Mouse (Mus musculus): ENCODE data around the gene Nek1.

Nek1 gene

DNA sequence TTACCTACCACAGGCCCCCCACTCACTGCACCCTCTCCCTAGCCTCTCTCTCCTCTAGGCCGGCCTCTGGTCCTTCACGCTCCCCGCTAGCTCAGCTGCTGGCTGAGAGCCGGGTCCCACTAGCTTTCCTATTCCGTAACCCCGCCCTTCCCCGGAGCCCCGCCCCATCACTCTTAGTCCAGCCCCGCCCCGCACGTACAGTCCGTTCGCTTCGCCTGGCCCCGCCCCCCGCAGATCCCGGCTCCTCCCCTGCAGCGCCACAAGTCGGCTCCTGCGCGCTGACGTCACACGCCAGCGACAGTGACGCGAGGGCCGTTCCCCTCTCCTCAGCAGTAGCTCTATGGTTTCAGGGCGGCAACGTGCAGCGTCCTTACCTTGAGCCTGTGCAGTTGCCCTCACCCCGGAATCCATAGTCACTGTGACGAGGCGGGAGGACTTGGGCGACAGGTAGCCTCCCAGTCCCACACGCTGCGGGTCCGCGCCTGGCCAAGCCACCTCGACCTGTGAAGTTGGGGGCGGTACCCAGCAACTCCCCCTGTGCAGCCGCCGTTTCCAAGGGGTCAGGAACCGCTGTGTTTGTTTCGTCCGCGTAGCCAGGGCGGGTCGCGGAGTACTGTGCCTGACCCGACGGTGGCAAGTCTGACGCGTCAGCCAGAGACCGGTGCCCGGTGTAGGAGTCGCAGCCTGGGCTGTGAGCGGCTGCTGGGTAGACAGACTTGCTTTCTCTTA lies at the start of gene Nek1:
Gene Nek1 (plus strand): TSS at position 286 of the 729 bp plus-strand sequence.
- peak; percentile 99 for DNase-seq (ENCODE audit: low read depth)

DNA sequence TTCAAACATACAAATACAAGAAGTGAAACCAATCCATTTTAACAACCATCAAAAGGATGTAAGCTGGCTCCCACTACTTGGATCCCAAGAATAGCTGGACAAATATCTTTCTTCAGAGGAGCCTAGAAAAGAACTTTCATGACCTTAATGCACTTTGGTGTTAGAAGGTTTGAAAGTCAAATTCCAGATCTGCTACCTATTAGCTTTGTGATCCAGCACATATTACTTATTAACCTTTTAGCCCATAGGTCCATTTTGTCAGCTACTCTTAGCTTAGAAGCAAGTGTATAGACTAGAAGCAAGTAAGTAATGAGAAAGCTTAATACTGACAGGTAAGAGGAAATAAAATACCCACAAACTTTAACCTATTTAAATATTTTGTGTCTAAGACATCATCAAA lies 45.5 kb upstream of the Nek1 start:
- DNase-seq (ENCODE audit: low read depth), result no peak

DNA sequence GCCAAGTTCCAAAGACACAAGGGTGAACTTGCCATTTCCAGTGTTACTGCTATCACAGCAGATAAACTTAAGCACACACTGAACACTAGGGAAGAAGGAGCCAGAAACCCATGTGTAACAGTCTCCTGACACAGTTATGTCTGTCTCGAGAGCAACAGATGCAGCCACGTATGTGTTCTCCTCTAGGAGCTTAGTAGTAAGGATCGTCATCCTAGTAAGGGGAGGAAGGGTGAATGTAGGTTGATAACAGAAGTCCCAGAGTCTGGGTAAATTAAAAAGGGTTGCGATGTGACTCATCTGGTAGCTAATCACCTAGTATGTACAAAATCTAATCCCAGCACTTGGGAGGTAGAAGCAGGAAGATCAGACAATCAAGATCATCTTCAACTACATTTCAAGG lies 43.1 kb upstream of the Nek1 start:
- DNase-seq (ENCODE audit: low read depth), result no peak

DNA sequence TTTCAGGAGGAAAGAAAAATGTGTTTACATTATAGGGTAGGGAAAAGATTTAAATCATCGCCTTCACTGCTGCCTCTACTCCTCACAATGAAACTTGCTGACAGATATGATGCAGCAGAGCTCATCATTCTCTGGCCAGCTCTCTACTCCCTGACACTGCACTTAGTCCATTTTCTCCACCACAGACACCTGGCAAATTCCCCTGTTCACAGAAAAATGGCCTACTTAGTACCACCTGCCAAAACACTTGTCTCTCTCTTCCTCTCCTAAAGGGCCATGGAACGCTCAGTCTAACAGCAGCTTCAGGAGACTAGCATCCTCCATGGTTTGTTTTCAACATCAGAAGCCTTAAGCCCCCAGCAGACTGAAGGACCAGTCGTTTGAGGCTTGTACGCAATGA lies 41.7 kb upstream of the Nek1 start:
- DNase-seq (ENCODE audit: low read depth), result no peak

DNA sequence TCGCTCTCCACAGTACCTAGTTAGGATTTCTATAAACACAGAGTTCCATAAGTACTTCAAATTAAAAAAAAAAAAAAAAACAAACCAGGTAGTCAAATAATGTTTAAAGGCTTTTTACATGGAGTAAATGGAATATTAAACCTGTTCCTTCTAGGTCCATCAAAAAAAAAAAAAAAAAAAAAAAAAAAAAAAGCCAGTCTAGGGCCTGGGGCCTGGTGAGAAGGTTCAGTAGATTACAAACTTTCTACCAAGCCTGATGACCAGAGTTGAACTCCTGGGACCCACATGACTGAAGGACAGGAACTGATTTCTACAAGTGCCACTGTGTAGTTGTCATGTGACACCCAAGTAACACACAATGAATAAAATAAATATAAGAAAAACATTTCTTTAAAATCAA lies 41.2 kb upstream of the Nek1 start:
- no peak for DNase-seq (ENCODE audit: low read depth)

DNA sequence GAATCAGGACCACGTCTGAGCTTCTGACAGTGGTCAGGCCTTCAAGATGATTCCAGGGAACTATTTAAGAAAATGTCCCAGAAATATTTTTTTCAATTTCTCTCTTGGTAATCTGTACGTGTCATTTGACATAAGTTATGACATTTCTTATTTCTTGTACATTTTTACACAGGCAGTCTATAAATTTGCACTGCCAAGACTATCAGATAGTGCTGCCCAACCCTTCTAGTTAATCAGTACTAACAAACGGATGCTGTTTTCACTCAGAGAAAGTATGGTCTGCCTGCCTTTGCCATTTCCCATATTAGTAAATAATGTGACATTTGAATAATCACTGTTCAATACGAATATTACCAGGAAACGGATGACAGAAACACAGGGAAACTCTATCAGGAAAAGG lies 40.2 kb upstream of the Nek1 start:
- DNase-seq (ENCODE audit: low read depth), result no peak

DNA sequence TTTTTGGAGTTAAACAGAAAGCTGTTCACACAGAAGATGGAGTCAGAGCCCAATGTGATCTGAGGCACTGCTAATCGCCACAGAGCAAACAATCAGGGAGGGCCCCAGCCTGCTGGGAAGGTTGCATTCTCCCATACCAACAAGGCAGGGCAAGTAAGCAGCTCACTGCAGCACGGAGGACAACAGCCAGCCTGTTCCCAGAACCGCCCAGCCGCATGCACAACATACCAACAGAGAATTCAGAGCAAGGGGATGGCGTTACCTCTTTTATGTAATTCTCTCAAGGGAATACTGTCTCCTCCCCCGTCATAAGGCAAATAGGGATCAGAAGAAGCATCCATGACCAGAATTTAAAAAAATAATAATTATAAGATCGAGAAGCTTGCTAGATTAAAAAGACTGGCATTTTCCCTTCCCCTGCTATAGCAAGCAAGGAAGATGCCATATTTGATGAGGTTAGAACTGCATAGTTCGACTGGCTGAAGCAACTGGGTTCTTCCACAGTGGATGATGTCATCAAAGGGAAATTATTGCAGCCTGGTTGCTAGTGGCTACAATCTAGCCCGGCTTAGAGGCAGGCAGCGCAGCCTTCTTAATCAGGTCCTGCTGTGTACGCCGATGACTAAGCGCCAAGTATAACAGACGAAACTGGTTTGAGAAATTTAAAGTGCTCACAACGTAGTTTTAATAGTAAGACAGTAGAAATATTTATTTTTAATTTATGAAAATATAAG lies 38.5 kb upstream of the Nek1 start:
- peak; percentile 16 for DNase-seq (ENCODE audit: low read depth)

DNA sequence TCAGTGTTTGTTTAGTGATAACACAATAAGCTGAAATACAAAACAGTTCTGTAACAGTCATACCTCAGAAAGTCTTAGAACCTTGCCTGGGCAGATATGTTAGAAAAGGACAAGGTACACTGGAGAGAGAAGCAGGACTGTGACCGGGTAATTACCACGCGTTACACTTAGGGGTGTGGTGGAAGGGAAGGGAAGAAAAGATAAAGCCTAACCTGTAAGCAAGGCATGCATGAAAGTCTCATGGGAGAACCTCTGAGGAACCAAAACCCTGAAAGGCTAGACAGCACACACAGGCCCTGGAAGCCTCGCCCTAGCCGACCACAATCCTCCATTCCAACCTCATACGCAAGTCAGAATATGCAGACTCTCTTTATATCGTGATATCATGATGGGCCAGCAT lies 36.1 kb upstream of the Nek1 start:
- no peak for DNase-seq (ENCODE audit: low read depth)

DNA sequence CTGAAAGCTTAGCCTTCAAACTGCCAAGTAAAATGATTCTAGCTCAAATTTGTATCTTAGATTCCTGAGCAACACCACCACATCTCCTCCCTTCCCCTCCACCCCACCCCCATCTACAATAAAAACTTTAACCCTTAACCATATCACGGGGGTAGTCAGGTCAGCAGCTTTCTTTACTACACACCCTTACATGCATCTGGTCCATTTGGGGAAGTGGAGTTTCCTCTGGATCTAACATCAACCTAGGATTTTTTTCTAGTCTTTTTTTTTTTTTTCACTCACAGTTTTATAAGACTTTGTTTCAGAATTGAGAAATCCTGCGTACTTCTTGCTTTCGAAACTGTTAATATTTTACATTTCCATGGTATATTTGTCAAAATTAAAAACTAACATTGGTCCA lies 30.2 kb upstream of the Nek1 start:
- DNase-seq (ENCODE audit: low read depth), result no peak

DNA sequence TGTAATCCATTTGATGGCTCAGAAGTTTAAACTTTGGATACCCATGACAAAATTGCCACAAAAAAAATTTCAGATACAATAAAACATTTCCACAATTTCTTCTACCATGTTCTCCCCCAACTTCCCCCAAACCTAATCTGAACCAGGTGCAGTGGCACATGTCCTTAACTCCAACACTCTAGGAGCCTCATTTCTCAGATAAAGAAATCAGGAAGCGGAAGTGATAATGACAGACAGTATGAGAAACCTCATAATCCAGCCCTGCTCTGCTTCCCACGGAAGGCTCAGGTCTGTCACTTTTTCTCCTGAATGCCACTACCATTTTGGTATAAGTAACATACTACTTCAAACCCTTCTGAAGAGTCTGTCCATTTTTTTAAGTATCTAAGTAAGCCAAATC lies 29.1 kb upstream of the Nek1 start:
- no peak for DNase-seq (ENCODE audit: low read depth)

DNA sequence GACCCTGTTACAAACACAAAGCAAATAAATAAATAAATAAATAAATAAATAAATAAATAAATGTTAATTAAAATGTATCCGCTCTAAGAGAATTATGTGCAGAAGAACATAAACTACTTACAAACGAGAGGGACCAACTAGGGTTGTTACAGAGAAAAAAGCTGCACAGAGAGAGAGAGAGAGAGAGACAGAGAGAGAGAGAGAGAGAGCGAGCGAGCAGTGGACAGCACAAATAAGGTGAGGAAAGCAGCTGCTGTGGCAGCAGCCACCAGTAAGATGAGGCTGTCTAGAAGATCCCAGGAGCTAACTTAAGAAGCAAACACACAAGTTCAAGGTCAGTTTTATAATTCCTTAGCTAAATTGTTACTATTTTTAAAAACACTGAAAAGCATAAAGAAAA lies 28.5 kb upstream of the Nek1 start:
- no peak for DNase-seq (ENCODE audit: low read depth)

DNA sequence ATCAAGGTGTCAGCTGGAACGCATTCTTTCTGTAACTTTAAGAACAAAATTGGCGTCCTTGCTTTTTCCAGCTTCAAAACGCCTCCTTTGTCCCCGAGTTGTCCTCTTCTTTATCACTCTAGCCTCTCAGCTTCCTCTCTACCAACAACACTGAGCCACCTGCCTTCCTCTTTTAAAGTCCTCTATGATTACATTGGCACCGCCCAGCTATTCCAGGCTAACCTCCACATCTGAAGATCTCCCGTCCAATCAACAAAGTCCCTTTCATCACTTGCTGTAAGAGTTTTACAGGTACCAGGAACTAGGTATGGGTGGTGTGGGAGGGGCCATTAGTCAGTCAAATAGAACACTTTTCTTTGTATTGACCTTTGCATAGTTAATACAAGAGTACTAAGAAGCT lies 27.7 kb upstream of the Nek1 start:
- DNase-seq (ENCODE audit: low read depth), result no peak

DNA sequence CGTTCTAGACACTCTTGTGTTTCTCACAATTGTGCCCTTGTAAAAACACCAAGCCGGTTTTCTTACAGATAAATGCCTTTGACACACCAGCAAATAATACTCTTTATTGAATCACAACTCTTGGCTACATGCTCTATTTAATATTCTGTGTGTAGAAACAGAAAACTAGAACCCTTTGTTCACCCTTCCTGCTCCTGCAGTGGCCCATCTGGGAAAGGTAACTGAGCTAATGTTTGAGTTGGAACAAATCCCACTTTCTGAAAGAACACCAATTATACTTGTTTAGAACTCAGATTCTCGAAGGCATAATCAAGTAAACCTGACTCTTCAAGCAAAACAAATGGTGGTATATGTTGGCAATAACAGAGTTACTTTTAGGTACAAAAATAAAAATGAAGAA lies 27.3 kb upstream of the Nek1 start:
- DNase-seq (ENCODE audit: low read depth), result no peak

DNA sequence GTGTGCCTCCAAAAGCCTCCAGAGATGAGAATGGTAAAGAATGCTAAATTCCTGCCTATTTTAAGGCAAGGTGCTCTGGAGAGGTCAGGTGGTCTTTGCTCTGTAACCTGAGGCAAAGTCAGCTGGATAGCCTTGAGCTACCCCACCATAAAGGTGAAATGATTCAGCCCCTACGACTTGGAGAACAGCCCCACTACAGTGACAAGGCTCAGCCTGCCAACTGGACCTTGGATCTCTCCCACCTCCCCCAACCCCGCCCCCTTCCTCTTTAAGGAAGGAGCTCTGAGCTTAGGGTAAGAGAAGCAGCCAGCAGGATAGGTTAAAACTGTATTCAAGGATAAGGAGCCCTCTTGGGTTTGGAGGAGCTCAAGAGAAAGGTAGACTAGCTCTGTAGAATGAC lies 23.9 kb upstream of the Nek1 start:
- DNase-seq (ENCODE audit: low read depth), result no peak

DNA sequence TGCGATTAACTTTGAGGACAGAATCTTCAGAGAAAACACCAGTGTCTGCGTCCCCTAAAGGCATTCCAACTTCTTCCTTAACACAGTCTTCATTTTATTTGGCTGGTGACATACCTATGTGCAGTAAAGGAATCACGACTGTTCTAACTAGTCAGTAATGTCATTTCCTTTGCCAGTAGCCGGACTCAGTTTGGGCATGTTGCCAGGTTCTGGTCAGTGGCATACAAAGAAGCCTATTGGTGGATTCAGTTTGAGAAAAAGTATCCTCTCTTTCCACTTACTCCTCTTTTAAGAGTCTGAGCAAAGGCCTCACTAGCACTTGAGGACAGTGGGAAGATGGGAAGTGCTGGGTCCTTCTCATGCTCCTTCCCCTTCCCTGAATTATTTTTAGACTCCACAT lies 21.2 kb upstream of the Nek1 start:
- no peak for DNase-seq (ENCODE audit: low read depth)

DNA sequence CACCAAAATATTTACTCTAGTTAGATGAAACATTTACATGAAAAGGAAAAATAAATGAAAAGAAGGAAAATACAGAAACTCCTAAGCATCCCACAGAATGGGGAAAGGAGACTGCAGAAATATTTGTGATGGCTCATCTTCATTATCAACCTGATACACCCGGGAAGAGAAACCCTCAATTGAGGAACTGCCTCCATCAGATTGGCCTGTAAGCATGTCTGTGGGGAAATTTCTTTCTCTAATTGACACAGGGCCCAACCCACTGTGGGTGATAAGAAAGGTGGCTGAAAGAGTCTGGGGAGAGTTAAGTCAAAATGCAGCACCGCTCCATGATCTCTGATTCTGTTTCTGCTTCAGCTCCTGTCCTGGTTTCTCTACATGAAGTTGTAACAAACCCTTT lies 19.5 kb upstream of the Nek1 start:
- no peak for DNase-seq (ENCODE audit: low read depth)

DNA sequence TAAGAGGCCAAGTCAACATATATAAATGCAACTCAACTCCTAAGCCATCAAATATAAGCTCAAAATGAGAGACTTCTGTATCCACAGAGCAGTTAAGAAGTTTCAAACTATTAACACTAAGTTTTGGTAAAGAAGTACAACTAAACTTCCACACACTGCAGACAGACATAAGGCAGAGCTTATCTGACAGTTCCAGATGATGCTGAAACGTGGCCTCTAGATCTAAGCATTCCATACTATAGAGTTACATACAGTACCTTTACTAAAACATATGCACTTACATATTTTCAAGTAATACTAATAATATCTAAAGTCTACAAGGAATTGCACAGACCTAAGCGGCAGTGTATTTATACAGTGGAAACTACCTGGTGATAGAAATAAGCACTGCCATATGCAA lies 18.2 kb upstream of the Nek1 start:
- no peak for DNase-seq (ENCODE audit: low read depth)

DNA sequence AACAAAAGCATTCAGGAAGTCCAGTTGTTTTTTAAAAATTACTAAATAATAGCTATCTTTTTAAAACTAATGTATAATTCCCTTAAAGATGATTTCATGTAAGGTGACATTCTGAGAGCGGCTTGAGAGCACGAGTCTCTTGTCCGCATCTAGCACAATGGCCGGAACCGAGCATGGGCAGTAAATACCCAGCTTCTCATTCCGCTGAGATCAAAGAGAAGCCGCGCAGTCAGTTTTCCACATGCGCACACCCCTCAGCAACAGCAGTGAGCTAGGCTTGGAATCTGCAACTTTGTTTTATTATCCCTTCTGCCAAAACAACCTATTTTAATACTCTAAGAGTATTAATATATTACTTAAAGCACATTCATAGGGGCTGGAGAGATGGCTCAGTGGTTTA lies 16.2 kb upstream of the Nek1 start:
- no peak for DNase-seq (ENCODE audit: low read depth)

DNA sequence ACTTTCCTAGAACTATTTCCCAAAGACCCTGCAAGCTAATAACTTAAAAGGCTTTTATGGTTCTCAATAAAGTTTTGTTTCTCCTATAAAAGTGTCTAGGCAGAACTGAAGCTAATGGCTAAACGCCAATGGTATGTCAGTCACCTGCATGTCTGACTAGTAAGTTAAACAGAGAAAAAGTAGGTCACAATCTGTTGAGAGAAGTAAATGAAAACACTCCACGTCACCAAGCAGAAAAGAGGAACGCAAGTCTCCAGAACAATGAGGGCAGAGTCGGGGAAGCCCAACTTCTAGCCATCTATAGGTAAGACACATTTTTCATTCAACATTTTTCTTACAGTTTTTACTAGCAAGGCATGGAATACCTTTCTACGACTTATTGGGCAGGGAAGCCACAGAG lies 14.5 kb upstream of the Nek1 start:
- DNase-seq (ENCODE audit: low read depth), result no peak

DNA sequence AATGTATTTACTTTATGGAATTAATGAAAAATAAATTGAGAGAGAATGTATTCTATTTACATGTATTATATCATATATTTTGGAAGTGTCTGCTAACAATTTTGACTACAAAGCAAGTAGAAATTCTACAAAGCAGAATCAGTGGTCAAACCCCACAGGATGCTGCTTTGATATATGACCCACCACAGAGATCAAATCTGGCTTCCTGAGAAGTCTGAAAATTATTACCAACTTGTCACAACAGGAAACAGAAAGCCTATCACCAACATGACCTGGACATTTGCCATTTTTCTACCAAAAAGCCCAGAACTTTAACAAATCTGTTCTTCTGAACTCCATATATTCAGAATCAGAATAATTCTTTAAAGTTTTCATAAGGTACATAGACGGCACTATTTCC lies 11.6 kb upstream of the Nek1 start:
- peak; percentile 43 for DNase-seq (ENCODE audit: low read depth)

DNA sequence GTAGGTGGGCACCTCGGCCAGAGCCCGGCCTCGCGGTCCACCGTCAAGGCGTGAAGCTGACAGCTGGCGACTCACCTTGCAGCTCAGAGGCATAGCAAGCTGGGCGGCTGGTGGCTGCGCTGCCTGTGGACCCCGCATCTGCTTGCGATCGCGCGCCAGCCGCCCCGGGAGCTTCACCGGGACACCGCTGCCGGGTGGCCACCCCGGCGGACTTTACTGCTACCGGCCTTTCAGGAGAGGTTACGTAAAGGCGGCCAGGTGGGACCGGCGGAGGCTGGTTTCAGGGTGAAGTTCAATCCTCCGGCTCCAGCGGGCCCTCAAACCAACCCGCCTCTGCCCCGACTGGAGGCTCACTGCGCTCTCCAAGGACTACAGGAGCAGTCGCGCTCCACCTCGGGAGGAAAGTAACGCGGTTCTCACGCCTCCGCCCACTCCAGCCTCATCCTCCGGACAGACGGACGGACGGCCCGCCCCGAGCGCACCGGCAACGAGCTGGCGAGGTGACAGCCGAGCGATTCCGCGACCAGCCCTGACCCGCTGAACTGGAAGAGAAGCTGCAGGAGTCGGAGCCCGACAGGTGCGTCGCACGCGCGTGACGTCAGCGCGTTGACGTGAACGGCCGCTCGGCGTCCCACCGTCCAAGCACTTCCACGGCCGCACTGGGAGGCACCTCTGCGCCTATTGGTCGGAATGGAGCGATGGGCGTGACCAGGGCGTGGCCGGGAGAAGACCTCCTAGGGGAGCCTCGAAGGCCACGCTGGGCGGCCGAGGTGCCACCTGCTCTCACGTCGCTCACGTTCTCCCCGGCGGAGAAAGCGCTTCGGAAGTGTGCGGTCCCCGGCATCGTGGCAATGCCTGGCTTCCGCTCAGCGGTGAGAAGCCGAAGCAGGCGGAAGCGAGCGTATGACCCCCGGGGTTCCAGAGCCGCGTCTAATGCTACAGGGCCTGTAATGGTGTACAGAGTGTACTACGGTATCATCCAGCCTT lies 10.0 kb upstream of the Nek1 start, which contains the start of gene Clcn3:
Gene Clcn3 (minus strand): TSS at position 600 of the 987 bp plus-strand sequence.
- peak; percentile 99 for DNase-seq (ENCODE audit: low read depth)

DNA sequence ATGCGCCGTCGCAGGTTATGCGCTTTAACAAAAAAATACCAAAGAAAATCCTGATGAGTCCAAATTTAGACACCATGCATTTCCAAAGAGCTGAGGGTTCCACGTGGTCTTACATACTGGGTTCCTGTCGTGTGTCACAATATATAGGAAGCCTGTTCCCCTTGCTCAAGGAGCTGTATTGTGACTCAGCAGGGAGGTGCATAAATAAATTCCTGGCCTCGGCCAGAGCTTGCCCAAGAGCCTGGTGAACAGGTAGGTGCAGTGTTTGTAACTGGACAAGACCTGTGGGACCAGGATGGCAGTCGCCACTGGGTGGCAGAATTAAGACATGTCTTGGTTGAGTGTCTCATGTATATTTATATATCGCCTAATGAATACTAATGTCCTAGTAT lies 9.3 kb upstream of the Nek1 start:
- DNase-seq (ENCODE audit: low read depth), result no peak
